Mouse (Mus musculus) layer of hippocampus, adult 9-11 months (tissue): ENCODE data around the gene Pard6b.
A peak's percentile ranks its signal among the peaks of the same experiment; 100 is the strongest.

Source experiments
- DNase-seq: peaks from one replicate; pipeline ENCODE4 v3.0.0; 2022

The Pard6b gene

DNA sequence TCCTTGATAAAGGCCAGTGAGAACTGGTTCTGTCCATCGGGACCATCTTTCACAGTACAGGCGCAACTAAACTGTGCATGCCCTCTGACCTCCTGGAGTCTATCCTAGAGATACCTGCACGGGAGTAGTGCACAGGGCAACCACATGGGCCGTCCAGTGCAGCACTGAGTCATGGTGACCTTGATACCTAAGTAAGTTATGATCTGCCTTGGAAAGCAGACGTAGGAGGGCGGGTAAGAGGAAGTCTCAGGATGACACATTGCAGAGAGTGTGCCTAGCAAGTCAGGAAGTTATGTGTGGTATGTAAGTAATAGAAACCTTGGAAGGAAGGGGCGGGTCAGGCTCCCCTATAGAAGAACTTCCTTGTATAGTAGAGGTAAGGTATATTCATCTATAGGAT lies 15.3 kb upstream of the Pard6b start:
- DNase-seq = no peak

DNA sequence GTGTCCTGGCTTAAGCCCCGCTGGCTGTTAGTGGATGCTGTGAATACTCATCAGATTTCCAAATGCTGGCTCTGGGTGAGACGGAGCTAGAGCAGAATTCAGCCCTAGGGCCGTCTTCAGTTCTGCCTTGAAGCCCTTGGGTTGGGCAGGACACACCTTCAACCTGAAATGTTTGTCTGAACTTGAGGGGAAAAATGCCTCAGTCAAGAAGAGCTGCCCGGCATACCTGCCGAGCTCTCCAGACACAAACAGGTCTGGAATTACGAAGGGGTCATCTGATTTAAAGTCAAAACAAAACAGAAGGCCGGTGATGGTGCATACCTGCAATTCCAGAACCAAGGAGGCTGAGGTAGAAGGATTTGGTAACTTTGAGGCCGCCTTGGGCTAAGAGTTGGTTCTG lies 14.0 kb upstream of the Pard6b start:
- DNase-seq = no peak

DNA sequence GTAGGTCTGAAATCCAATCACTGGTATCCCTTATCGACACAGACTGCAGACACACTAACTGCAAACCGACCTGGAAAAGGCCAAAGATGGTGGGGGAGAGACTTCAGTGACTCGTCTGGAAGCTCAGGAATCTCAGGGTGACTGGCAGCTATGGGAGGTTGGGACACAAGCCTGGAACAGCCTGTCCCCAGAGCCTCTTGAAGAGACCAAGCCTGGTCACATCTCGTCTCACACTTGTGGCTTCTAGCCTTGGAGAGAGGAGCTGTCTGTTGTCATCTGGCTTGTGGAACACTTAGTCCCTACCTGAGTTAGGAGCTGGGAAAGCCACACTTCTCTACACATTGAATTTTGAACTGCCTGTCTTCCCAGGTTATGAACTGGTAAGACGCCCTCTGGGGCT lies 10.4 kb upstream of the Pard6b start:
- no peak for DNase-seq

DNA sequence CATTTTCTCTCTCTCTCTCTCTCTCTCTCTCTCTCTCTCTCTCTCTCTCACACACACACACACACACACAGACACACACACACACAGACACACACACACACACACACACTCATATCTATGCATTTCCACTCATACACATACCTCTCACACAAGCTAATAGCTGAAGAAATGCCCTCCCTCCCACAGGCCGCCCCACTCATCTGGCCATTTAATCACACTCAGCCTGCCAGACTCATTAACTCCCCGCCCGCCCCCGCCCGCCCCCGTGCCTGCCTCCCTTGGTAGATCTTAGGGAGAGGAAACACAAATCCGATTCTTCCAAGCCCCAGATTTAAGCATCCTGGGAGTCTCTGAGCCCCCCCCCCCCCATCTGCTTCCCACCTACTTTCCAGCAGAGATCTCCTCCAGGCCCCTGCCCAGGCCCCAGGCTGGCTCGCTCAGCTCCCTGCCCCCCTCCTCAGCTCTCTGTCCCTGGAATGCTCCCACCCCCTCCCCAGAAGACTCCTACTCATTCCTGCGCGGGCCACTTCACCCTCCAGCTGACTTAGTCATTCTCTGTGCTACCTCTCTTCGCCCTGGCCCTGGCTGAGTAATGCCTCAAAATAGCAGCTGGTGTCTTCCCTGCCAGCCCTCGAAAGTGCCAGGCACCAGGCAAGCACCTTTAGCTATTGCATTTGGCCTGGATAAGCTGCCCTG lies 8.2 kb upstream of the Pard6b start:
- DNase-seq = peak; percentile 26

DNA sequence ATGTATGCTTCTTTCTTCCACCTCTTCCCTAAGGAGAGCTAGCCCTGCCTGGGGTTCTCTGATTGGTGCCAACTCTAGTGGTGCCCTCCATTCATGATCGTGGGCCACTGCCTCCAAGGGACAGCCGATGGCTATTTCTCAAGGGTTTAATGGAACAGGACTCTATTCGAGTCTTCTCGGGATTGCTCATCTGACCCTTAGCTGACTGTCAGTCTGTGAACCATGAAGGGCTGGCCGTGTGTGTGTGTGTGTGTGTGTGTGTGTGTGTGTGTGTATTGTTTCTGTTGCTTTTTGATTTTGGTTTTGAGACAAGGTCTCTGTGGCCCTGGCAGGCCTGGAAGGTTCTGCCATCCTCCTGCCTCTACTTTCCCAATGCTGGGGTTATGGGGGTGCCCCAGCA lies 7.1 kb upstream of the Pard6b start:
- DNase-seq = no peak

DNA sequence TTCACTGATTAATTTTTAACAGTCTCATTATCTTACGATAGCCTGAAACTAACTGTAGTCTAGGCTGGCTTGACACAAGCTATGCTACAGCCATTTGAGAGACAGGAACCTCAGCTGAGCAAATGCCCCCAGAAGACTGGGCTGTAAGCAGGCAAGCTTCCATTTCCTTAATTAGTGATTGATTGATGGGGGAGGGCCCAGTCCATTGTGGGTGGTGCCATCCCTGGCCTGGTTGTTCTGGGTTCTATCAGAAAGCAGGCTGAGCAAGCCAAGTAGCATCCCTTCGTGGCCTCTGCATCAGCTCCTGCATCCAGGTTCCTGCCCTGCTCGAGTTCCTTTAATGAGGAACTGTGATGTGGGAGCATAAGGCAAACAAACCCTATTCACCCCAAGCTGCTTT lies 6.3 kb upstream of the Pard6b start:
- no peak for DNase-seq

DNA sequence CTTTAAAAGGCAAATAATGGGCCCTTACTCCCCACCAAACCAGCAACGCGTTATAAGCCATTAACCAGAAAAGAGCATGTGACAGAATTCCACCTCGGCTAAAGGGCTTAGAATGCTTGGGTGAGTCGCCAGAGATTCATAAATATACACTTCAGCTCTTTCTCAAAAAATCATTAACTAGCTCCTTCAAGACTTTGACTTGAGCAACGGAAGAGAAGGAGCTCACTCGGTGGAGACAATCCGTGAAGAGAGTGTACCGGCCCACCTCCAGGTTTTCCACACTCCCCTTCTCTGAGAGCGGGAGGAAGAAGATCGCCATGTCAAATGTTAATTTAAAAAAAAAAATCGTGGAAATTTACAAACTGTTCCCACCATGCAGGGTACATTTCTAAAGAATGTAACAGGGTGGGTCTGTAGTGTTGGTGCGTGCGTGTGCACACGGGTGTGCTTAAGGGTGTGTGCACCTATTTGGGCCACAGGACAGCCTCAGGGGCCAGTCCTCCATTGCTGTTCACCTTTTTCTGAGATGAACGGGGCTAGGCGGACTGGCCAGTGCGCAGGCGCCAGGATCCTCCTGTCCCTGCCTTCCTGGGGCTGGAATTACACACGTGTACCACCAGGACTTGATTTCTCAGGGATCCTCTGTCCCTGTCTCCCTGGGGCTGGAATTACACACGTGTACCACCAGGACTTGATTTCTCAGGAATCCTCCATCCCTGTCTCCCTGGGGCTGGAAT lies 3.8 kb upstream of the Pard6b start:
- DNase-seq = no peak

DNA sequence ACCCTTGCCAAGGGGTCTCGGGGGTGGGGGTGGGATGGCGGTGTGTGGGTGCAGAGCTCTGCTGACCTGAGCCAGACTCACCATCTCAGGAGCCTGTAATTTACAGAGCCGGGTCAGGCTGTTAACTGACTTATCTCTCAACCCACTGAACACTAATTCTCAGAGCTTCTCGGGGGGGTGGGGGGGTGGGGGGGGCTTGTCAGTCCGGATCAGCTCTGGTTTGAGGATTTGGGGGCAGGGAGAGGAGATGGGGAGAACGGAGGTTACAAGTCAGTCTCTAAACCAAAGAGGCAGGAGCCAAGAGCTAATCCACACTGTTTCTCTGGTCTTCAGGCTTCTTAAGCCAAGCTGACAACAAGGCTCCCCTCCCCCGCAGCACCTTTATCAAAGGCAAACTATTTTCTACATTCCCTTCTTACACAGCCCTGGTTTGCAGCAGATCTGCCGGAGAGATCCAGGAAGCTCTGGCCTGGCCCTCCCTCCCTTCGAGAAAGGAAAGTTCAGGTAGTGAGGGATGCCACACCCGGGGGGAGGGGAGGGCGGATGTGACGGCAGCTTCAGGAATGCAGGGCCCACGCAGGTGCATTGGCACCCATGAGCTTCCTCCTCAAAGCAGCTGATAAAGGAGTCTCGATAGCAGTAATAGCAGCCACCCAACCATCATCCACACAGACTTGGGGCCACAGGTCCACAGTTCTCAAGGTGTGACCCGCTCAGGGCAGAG lies 2.5 kb upstream of the Pard6b start:
- DNase-seq = no peak

DNA sequence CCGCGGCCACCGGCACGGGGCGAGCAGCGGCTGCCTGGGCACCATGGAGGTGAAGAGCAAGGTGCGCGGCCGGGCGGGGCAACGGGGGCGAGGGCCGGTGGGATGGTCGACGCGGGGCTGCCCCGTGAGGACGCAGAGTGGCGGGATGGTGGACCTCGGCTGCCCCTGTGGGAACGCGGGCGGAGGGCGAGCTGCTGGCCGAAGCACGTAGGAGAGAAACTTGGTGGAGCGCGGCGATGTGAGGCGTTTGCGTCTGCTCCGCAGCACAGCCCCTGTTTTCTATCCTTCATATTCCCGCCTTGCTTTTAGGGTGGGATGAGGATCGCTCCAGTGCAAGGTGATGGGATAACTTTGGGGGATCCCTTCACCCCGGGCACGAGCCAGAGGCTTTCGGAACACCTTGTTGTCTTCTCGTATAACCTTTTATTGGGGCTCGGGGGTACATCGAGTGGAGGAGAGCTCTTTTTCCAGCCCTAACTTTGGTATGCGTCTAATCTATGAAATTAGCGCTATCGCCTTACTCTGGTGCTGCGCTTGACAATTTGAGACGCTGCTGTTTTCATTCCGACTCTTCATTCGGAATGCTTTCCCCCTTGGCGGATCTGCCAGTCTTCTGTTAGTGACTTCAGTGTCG lies 612 bp downstream of the Pard6b start:
- no peak for DNase-seq

DNA sequence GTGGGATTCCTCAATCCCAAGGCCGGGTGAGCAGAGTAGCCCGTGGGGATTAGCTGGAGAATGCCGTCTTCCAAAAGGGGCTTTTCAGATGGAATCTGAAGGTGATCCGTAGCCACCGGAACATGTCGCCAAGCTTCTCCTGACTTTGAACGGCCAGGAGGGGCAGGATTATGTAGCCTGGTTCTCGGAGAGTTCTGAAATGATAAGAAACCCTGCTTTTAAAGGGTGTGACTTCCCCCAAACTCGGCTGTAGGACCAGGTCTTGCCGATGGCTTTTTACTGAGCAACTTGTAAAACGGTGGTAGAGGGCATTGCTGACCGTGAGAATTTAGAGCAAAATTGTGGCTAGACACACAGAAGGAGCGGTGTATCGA lies 1.1 kb downstream of the Pard6b start:
- no peak for DNase-seq

DNA sequence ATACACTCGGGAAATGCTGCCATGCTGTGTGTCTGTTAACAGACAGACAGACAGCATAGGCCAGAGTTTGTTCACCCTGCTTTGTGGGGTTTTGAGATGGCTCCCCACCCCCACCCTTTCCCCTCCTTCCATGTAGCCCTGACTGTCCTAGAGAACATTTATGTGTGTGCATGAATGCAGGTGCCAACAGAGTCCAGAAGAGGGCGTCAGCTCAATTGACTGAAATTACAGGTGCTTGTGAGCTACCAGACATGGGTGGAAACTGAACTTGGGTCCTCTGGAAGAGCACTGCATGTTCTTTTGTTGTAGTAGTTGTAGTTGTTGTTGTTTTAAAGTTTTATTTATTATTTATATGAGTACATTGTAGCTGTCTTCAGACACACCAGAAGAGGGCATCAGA lies 2.8 kb downstream of the Pard6b start:
- DNase-seq = no peak

DNA sequence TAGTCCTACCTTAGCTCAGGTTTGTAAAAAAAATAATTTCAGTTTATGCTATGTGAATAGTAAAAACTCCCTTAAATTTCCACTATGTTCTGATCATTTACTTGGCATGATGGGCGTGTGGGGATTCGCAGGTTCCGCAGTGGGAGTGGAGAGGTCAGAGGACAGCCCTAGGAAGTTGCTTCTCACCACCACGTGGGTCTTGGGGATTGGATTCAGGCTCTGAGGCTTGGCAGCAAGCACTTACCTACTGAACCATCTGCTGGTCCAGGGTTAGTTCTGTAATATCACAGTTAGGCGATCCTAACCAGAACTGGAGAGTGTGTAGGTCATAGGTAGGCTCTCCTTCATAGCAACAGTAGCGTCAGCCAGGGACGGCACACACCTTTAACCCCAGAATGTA lies 3.4 kb downstream of the Pard6b start:
- DNase-seq = no peak

DNA sequence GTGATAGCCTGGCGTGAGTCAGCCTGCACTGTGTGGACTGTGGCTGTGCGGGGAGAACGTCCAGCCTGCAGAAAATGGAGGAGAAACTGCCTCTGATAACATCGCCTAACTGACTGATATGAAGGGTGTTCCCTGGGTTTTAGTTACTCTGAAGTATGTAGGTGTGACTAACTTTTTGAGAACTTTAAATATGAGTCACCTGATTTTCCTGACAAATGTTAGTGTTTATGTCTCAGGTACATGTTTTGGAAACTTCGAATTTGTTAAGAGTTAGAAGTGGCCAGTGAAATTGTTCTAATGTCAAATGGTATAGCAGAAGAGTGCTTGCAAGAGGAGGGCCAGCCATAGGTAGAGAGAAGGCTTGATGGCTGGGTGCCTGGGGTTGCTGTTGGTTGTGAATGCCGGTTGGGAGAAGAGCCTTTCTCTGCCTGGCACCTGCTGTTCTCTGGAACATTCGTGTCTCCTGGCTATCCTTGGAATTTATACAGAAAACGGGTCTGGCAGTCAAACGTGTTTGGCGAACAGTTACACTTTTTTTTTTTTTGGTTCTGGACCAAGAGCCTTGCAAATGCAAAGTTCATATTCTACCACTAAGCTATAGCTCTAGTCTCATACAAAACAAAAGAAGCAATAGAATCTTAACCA lies 4.9 kb downstream of the Pard6b start:
- DNase-seq = no peak

DNA sequence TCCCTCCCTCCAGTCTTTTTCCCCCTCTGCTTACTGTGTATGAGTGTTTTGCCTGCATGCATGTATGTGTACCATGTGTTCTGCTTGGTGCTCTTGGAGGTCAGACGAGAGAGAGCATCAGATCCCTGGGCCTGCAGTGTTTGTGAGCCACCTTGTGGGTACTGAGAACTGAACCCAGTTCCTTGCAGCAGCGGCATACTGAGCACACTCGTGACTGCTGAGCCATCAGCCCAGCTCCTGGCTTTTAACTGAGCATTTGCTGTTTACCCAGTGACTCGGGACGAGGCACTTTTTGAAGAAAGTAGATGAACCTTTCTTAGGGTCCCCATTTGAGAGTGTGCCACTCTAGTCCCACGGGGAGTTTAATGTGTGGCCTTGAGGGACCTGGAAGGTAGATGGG lies 5.5 kb downstream of the Pard6b start:
- DNase-seq = no peak

DNA sequence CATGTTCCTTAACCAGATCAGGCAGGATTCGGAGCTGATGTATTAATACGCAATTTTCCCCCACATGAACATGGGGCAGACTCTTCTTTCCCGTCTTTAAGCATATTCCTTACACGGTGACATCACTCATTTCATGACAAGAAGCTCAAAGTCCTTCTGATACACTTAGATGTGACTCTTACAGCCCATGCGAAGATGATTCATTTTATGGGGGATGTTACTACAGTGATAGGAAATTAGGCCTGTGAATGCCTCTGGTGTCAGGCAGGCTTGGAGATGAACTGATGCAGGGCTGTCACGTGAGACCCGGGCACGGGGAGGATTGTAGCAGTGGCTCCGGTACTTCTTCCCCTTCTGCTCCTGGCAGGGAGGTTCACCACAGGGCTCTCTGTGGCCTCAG lies 6.0 kb downstream of the Pard6b start:
- DNase-seq = no peak

DNA sequence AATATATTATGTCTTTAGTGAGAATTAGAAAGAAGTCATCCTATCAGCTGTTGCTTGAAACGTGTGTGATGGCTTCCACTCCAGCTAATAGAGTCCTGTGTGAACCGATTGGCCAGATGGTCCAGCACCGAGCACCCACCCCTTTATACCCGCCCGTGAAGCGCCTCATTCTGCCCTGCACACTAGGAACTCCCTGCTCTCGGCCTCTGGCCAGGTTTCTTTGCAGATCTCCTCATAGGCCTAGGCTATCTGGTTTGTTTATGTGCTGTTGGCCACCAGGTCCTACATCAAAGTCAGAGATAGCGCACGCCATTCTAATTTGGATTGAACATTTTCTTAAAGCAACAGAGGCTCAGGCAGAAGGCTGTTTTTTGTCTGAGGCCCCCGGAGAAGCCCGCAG lies 10.8 kb downstream of the Pard6b start:
- DNase-seq = no peak

DNA sequence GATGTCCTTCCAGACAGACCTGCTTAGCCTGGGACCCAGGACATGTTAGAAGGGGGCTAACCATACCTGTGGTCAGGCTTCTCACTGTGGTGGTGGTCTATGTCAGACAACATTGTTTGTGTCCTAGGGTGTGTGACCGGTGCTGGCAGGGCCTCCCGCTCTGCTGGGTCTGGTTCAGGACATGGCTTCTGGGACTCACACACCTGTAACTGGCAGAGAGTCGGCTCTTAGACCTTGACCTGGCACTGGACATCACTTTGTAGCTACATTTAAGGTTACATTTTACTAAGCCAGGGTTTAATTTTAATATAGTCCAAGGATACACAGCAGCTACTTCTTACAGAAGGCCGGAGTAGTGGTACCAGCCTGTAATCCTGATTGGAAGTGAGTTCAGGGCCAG lies 12.3 kb downstream of the Pard6b start:
- no peak for DNase-seq

DNA sequence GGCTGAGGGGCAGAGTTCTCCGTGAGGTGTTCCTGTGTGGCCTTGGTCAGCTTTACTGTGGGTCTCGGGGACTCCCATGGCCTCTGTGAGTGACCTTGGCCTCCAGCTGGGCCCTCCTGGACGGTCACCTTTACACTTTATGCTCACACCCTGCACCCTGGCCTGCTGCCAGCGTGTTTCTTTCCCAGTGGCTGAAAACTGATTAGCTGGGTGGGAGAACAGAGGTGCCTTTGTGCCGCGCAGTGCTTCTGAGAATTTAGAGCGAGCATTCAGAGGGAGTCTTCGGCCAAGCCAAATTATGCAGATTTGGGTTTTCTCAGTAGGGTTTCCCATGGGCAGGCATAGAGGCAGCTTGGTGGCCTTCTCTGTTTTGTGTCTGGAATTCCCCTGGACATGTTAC lies 14.3 kb downstream of the Pard6b start:
- DNase-seq = peak; percentile 50

DNA sequence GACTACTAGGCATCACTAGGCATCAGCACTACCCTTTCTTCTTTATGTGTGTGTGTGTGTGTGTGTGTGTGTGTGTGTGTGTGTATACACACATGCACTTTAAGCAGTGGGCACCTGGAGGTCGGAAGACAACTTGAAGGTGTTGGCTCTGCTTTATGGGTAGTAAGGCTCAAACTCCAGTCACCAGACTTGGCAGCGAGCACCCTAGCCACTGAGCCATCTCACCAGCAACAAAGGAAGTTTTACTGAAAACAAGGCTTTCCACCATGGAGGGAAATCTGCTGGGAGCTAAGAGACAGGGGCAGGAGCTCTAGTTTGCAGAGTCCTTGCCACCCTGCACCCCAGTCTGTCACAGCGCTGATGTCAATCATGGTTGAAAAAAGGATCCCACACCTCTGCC lies 15.7 kb downstream of the Pard6b start:
- no peak for DNase-seq

DNA sequence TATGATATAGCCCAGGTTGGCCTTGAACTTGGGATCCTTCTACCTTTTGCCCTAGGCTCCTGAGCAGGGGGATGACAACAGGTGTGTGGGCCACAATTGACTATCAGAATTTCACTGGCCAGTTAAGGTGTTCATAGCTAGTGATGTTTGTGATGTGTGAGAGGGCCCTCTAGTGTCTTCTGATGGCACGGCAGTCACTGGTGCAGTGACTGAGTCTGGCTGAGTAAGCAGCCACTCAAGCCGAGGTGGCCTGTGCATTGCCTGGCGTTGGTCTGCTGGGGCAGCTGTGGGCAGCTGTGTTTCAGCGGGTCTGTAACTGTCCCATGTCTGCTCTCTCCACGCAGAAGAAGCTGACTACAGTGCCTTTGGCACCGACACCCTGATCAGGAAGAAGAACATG lies 17.2 kb downstream of the Pard6b start:
- DNase-seq = peak; percentile 52

DNA sequence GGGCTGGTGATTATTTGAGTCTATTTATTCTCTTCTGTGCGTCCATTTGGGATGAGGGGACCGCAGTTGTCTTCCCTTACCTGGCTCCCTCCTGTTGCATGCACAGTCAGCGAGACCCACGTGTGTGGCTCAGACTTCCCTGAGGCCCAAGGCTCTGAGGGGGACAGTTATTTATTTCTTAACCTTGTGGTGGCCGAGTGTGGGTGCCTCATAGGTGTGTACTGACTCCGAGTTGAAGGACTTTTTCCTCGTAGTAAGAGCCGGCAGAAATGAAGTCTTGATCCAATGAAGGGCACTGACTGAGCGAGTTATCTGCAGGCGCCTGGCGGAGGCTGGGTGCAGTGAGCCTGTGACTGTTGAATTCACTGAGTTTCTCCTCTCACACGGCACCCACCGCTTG lies 19.2 kb downstream of the Pard6b start:
- DNase-seq = no peak

DNA sequence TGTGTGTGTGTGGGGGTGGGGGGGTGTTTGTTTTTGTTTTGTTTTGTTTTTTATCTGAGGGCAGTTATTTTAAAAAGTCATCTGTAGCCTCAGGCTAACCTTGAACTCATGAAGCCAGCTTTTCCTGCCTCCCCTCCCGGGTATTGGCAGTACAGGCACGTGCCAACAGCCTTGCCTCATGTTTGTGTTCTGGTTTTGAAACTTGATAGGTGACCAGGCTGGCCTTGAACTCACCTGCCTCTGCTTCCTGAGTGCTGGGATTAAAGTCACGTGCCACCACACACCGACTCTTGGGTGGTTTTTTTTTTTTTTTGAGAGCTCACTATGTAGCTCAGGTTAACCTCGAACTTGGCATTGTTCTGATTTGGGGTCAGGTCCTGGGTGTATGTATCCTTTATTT lies 21.0 kb downstream of the Pard6b start:
- DNase-seq = no peak

DNA sequence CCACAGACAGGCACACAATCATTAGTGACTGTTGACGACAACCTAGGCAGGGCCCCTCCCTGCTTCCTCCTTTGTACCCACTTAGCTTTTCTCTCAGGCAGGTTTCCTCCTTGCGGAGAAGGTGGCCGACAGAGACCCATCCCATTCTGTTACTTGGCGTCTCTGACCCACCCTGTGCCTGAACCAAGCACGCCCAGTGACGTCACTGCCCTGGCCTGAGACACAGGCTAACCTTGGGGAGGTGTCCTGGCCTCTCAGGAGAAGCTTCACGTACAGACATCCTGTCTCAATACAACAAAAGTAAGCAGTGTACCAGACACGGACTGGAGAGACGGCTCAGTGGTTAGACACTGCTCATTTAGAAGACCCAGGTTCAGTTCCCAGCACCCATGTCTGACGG lies 22.5 kb downstream of the Pard6b start:
- DNase-seq = no peak
